Mouse (Mus musculus) G1E (cell line): ENCODE measurements around the gene Ccdc186. TPM values are rescaled to one million over a fixed set of nuclear protein-coding genes. Genes with fewer than 3 reads are reported as not detected.
"Not testable (repeated sequence)": the region's sequence is repeated elsewhere in the genome, so short reads cannot be mapped to it uniquely, and the experiment has no call there.

Source experiments
- ATAC-seq: 2 replicates; pipeline ENCODE4 v1.8.0; 2016; ENCODE audit warnings: mild to moderate bottlenecking; ENCODE audit not compliant: insufficient number of reproducible peaks, poor library complexity, low FRiP score, severe bottlenecking; ENCODE audit errors: extremely low read depth
- DNase-seq: peaks from one replicate; pipeline ENCODE4 v3.0.0; 2012; ENCODE audit warnings: low spot score
- H3K27me3 ChIP-seq: 2 replicates; pipeline ENCODE4 v1.6.1; 2012; ENCODE audit warnings: mild to moderate bottlenecking, low read length, inconsistent platforms; ENCODE audit not compliant: insufficient read depth
- H3K36me3 ChIP-seq: replicated peaks from 2 replicates; pipeline ENCODE3; 2012; ENCODE audit warnings: mild to moderate bottlenecking, inconsistent platforms
- H3K4me1 ChIP-seq: 2 replicates; pipeline ENCODE4 v1.6.1; 2012; ENCODE audit warnings: low read depth, low read length, inconsistent platforms, mixed read lengths; ENCODE audit not compliant: insufficient read depth
- H3K4me3 ChIP-seq: 2 replicates; pipeline ENCODE4 v1.5.1; 2012; ENCODE audit warnings: low read depth, mild to moderate bottlenecking, inconsistent platforms, low read length, moderate library complexity, mixed read lengths
- H3K9me3 ChIP-seq: replicated peaks from 2 replicates; pipeline ENCODE4 v1.6.1; 2012; ENCODE audit warnings: inconsistent platforms
- CTCF ChIP-seq: IDR thresholded peaks from 2 replicates; pipeline ENCODE4 v1.5.1; 2012; ENCODE audit warnings: low read depth, low read length, inconsistent platforms, mixed read lengths
- GATA1 ChIP-seq: IDR thresholded peaks from 2 replicates; pipeline ENCODE4 v1.6.1; 2012; ENCODE audit warnings: borderline replicate concordance, low read length, inconsistent platforms, mixed read lengths
- GATA2 ChIP-seq: IDR thresholded peaks from 2 replicates; pipeline ENCODE4 v1.6.1; 2012; ENCODE audit warnings: low read depth, low read length, inconsistent platforms, borderline replicate concordance
- POLR2AphosphoS5 ChIP-seq: IDR thresholded peaks from 2 replicates; pipeline ENCODE4 v1.6.1; 2012; ENCODE audit warnings: low read depth, low read length, inconsistent platforms; ENCODE audit not compliant: insufficient replicate concordance
- TAL1 ChIP-seq: conservative IDR thresholded peaks from 2 replicates; pipeline ENCODE4 v1.6.1; 2012; ENCODE audit warnings: low read depth, low read length, inconsistent platforms, mixed read lengths
- polyA plus RNA-seq: library from polyadenylated mRNA; stranded (reverse); fragments of >175 nt; gene quantifications from 2 replicates; pipeline ENCODE4 v1.2.3, GENCODE M21; 2012
- total RNA-seq, 2 experiments: library from RNA; stranded (forward) in 1 of 2; stranded (reverse) in 1 of 2; fragments of 200-1000 nt in 1 of 2; fragments of >200 nt in 1 of 2; fragmentation: Nextera tagmentation in 1 of 2; gene quantifications; 2 replicates each; pipeline ENCODE4 v1.2.3; 2014 to 2017

Ccdc186 gene
- total and polyA plus RNA-seq, 3 experiments, result 3.0 to 319 (median 118) TPM

DNA sequence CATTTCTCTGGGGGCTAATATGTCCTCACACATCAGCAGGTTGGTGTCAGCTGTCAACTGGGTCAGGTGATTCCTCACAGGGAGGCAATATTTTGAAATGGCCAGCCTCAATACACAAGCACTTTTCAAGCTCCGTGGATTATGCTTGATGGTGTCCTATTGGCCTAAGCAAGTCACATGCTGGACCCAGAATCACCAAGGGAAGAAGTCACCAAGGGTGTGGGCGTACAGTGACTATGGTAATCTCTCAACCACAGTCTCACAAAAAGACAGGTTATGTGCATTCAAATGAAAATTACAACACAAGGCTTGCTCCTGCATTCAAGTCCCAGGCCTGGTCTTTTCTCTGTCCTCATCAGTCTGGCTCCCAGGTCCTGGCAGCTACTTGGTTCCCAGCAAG is 60.3 kb downstream of the Ccdc186 start:
- Histone ChIP-seq H3K9me3 (no peaks in the 10 kb centered on the region), H3K27me3 (peaks cover 31% of the 10 kb centered on the region), H3K4me1 (no peaks in the 10 kb centered on the region), H3K36me3 (no peaks in the 10 kb centered on the region), H3K4me3 (no peak overlapping the region)
- no peak for DNase-seq
- no peak for TF ChIP-seq GATA1
- no peak for TF ChIP-seq GATA2
- TF ChIP-seq POLR2AphosphoS5, result no peak
- no peak for TF ChIP-seq TAL1
- no peak for TF ChIP-seq CTCF
- ATAC-seq, result no peak

DNA sequence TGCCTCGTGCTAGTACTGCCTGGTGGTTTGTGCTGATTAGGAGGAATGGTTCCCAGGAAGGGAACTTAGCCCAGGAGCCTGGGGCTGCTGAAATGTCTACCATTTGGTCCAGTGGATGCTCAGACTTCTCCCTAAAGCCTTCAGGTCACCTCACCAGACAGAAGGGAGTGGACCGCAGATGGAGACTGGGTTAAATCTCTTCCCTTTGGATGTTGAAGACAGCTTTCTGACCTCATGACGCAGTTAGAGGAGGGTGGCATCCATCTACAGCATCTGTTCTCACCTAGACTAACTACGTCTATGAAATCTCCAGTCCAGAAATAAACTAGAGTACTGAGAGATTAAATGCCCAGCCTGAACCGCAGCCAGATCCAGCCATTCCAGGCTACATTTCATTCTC is 60.9 kb downstream of the Ccdc186 start:
- DNase-seq, result no peak
- H3K4me3 ChIP-seq, result no peak overlapping the region
- H3K4me1 ChIP-seq, result no peaks in the 10 kb centered on the region
- no peaks in the 10 kb centered on the region for H3K9me3 ChIP-seq
- ATAC-seq, result no peak
- H3K36me3 ChIP-seq, result no peaks in the 10 kb centered on the region
- TF ChIP-seq GATA2, result no peak
- H3K27me3 ChIP-seq, result peaks cover 35% of the 10 kb centered on the region

DNA sequence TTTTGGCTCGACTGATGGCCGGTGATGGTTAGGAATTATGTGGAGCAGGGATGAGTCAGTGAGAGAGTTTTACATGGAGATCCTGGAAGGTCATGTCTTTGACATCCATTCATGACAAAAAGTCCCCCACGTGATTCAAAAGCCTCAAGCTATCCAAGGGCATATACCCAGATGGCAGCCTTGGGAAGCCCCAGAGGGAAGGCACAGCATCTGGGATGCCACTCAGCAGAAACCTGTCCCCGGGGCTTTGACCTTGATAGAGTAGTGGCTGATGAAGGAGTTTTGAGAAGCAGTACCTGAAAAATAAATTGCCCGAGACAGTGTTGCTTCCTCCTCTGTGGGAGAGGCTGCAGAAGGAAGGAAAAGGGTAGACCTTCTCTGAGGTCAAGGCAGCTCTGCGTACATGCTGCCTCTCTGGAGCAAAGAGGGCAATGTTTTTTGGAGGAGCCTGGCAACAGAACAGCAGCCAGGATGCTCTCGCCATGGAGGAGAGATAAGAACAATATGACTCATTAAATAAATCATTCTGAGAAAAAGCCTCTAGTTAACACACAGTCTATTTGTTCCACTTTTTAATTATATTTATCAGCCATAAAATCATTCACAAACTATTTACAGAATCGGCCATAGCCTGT is 61.6 kb downstream of the Ccdc186 start:
- H3K27me3 ChIP-seq, result peaks cover 34% of the 10 kb centered on the region
- no peaks in the 10 kb centered on the region for H3K4me1 ChIP-seq

DNA sequence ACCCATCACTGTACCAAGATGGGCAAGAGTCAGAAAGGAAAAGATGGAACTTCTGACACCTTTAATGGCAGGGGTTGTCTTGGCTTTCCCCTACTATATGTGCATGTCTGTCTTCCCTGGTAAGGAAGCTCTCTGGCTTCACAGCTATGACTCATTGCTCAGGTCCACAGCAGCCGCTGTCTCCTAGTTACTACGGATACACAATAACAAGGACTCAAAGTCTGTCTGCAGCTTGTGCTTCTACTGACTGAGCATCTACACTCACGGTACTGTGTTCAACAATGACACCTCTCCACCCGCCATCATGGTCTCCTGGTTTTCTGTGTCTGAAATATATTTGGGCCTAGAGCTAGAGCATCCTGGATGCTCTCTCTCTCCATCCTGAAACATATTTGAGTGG is 62.2 kb downstream of the Ccdc186 start:
- no peak for TF ChIP-seq GATA2
- no peak for TF ChIP-seq POLR2AphosphoS5
- no peak for TF ChIP-seq TAL1
- no peak for TF ChIP-seq CTCF
- no peak for TF ChIP-seq GATA1
- no peak for DNase-seq
- no peaks in the 10 kb centered on the region; the same call in 1 of the 2 replicates for H3K4me1 ChIP-seq
- peaks cover 36% of the 10 kb centered on the region for H3K27me3 ChIP-seq
- H3K9me3 ChIP-seq, result no peaks in the 10 kb centered on the region
- ATAC-seq, result no peak
- H3K4me3 ChIP-seq, result no peak overlapping the region
- no peaks in the 10 kb centered on the region for H3K36me3 ChIP-seq

More for the DNA sequence above, 61.6 kb downstream of the Ccdc186 start:
- TF ChIP-seq POLR2AphosphoS5 (no peak), GATA1 (no peak)
- H3K9me3 ChIP-seq, result no peaks in the 10 kb centered on the region
- no peak for ATAC-seq
- DNase-seq, result no peak
- no peaks in the 10 kb centered on the region for H3K36me3 ChIP-seq
- no peak overlapping the region for H3K4me3 ChIP-seq

DNA sequence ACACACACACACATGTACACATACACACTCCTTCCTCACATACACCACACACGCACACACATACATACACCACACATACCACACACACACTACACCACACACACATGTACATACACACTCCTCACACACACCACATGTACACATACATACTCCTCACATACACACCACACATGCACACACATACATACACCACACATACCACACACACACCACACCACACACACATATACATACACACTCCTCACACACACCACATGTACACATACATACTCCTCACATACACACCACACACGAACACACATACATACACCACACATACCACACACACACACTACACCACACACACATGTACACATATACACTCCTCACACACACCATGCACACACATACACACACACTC is 63.7 kb downstream of the Ccdc186 start:
- TF ChIP-seq GATA2, result no peak
- no peak for TF ChIP-seq TAL1
- no peak for TF ChIP-seq GATA1
- TF ChIP-seq CTCF, result no peak
- no peak for TF ChIP-seq POLR2AphosphoS5
- ATAC-seq (no peak), DNase-seq (no peak)
- Histone ChIP-seq H3K36me3 (no peaks in the 10 kb centered on the region), H3K4me3 (no peak overlapping the region), H3K9me3 (no peaks in the 10 kb centered on the region), H3K27me3 (peaks cover 33% of the 10 kb centered on the region), H3K4me1 (no peaks in the 10 kb centered on the region; the same call in 1 of the 2 replicates)

DNA sequence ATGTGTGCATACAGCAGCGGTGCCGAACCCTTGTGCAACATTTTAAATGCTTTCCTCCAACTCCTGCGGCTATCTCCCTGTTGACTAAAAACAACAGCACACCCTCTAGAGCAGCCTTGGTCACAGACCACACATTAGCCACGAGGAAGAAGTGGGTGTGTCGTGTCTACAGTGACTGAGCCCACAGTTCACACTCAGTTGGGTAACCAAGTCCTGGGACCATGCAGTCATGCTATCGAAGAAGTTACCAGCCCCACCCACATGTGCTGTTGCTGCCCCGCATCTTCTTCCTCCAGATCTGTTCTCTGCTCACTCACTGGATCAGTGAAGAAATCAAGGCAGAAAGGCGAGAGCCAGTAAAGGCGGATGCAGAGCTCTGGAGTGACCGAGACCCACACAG is 65.6 kb downstream of the Ccdc186 start:
- no peaks in the 10 kb centered on the region for H3K9me3 ChIP-seq
- no peak overlapping the region for H3K4me3 ChIP-seq
- H3K36me3 ChIP-seq, result no peaks in the 10 kb centered on the region
- no peaks in the 10 kb centered on the region; the same call in 1 of the 2 replicates for H3K4me1 ChIP-seq
- peaks cover 29% of the 10 kb centered on the region for H3K27me3 ChIP-seq
- no peak for ATAC-seq
- TF ChIP-seq GATA2 (no peak), GATA1 (no peak), CTCF (no peak), POLR2AphosphoS5 (no peak), TAL1 (no peak)
- DNase-seq, result no peak

DNA sequence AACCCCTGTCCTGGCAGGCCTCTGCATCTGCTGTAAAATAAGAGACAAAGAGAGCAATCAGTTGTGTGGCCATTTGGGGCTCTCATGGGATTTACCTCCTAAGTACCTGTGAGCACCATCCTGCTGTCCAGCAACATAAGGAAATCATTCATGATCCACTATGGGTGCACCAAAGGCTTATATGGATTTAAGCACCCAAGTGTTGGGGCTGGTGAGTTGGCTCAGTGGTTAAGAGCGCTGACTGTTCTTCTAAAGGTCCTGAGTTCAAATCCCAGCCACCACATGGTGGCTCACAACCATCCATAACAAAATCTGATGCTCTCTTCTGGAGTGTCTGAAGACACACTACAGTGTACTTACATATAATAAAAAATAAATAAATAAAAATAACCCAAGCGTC is 67.5 kb downstream of the Ccdc186 start:
- H3K27me3 ChIP-seq, result peaks cover 24% of the 10 kb centered on the region
- H3K4me3 ChIP-seq, ATAC-seq, H3K9me3 ChIP-seq, DNase-seq, H3K36me3 ChIP-seq, H3K4me1 ChIP-seq: not testable (repeated sequence)
